Mouse (Mus musculus) adrenal gland, postnatal 25 days (tissue): ENCODE measurements around the gene Rai2. TPM values are rescaled to one million over a fixed set of nuclear protein-coding genes. Genes with fewer than 3 reads are reported as not detected.
"Not testable (repeated sequence)": the region's sequence is repeated elsewhere in the genome, so short reads cannot be mapped to it uniquely, and the experiment has no call there.

Experiments used
- DNase-seq: peaks from one replicate; pipeline ENCODE4 v3.0.0; 2021; ENCODE audit warnings: mixed read lengths
- long read RNA-seq: library from polyadenylated mRNA; stranded (forward); transcript quantifications from one replicate; pipeline ENCODE4 v2.0.0, GENCODE M21; 2021
- total RNA-seq: library from RNA; stranded (reverse); gene quantifications from 2 replicates; pipeline ENCODE4 v1.2.3, GENCODE M21; 2021

Gene Rai2
- total RNA-seq = 23.8 and 29.6 TPM in 2 replicates
- long read RNA-seq, partial matches to known transcripts = 1 of 12 reads
- long read RNA-seq, other reads (novel, unspliced or antisense) = 5 of 12 reads

DNA sequence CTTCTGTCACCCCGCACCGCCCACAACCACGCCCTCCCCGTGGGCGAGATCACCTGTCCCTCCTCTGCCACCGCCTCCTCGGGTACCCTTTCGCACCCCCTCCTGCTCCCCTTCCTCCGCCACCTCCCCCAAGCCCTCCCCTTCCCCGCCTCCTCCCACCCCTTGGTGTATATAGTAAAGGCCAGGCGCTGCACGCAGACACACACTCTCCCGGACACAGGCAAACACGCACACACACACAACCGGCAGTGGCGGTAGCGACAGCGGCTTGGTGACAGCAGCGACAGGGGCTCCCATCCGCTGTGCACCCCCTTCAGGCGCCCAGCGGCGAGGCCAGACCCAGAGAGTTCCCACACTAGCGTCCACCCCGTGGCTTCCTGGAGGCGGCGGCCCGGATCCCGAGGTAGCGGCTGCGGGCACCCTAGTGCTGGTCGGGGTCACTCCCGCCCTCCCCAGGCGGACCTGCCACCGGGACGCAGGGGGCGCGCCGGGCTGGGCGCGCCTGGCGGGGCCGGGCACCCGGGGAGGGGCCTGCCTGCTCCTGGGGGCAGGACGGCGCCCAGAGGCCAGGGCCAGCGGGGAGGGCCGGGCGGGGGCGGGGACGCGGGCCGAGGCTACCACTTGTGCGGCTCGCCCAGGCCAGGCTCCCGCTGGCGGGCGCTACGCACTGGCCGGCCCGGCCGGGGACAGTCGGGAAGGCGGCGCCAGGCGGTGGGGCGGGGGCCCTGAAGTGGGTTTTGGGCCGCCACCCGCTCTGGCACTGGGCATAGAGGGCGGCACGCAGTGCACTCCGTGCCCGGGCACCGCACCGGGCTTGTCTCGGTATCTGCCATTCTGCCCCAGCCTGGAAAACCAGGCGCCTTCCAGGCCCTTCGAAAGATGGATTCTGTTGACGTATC, at the start of gene Rai2:
Gene Rai2 (plus strand): TSS at position 205 of the 899 bp plus-strand sequence.
- DNase-seq = peak; percentile 68

DNA sequence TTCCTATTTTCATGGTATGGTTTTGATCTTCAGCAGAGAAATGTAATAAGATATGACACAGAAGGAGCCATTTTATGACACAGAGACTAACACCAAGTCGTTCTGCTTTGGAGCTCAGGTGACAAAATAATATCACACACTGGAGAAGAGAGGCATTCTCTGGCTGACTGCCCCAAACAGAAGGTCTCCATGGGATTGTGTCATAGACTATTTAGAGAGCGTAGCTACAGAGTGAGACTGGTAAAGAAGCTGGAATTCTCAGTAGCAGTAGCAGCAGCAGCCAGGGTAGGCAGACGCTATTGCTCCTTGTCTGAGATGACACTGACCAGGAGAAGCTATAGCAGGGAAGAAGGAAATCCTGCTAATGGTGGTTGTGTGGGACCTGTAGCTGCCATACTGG, 27.5 kb upstream of the Rai2 start:
- no peak for DNase-seq

GRCm38 (mm10) chrX:161716503-161716864, 385 bp upstream of the Rai2 start:
- DNase-seq = no peak

GRCm38 (mm10) chrX:161717764-161718382, 1.0 kb downstream of the Rai2 start:
- DNase-seq = peak; percentile 25

DNA sequence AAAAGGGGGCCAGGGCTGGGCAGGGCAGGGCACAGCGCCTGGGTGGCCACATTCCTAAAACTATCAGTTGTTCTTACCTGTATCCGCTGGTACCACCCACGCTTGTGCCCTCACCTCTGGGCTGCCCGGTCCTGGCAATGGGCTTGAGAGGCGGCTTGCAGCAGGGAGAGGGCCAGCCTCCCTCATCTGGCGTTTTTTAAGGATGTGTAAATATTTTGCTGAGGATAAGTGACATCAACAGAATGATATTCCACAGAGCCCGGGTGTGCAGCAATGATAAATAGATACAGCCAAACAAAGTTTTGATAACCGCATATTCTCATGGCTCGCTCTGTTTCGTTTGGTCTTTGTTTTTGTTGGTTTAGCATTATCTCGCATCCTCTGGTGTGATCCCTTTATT, 1.7 kb downstream of the Rai2 start:
- DNase-seq = no peak

GRCm38 (mm10) chrX:161721082-161721481, 4.2 kb downstream of the Rai2 start:
- DNase-seq = no peak

- DNase-seq = no peak
These were observed 6.5 kb downstream of the Rai2 start for GRCm38 (mm10) chrX:161723391-161723808.

DNA sequence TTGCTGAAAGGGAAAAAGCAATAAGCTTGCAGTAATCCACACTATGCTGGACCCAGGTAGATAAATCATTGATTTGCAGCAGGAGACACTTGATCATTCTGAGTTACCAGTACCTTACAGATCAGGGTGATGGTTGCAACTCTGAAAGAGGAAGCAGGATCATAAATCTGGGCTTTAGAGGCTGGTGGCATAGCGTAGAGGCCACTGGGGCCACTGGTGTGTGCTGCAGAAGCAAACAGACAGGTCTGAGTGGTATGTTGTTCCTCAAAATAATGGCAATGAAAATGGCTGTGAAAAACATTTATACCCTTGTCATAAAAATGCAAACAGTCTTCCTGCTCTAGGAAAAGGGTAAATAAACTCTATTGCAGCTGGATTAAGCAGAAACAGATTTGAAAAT, 9.4 kb downstream of the Rai2 start:
- no peak for DNase-seq

- DNase-seq = peak; percentile 5
These were observed 11.6 kb downstream of the Rai2 start for GRCm38 (mm10) chrX:161728507-161728906.

DNA sequence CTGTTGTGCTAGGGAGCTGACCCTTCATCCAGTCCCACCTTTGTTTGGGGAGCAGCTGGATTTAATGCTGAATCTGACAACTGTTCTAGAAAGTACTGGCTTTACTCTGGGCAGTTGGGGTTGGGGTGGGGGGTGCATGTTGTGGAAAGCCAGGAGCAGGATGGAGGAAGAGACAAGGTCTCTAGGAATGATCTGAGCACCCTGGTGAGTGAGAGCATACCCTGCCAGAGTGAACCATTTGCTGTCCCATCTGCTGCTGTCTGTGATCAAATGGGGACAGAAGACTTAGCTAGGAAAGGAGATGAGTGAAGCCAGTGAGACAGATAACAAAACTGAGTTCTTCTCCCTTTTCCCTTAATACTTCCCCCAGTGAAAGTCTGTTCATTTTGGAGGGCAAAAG, 13.2 kb downstream of the Rai2 start:
- no peak for DNase-seq

- DNase-seq = no peak
These were observed 15.0 kb downstream of the Rai2 start for GRCm38 (mm10) chrX:161731859-161732258.

GRCm38 (mm10) chrX:161733581-161734309, 16.9 kb downstream of the Rai2 start:
- no peak for DNase-seq

GRCm38 (mm10) chrX:161734310-161734676, 17.4 kb downstream of the Rai2 start:
- DNase-seq = no peak

- DNase-seq = no peak
These were observed 22.5 kb downstream of the Rai2 start for GRCm38 (mm10) chrX:161739374-161739773.

DNA sequence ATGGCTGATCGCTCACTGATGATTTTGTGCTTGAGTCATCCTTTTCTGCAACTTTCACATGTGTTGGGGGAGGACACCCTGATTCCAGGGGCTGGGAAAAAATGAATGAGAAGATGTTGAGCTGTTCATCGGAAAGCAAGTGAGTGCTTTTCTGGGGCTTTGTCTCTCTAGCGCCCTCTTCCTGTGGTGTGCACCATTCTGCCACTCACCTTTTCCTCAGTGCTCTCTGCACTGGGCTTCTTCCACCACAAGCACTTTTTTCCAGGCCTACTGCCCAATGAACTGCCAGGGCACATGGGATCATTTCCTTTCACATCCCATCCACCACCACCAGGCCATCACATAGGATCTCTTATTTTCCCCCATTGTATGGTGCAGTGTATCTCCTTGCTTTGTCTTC, 26.2 kb downstream of the Rai2 start:
- no peak for DNase-seq

GRCm38 (mm10) chrX:161745296-161745695, 28.4 kb downstream of the Rai2 start:
- peak; percentile 13 for DNase-seq

DNA sequence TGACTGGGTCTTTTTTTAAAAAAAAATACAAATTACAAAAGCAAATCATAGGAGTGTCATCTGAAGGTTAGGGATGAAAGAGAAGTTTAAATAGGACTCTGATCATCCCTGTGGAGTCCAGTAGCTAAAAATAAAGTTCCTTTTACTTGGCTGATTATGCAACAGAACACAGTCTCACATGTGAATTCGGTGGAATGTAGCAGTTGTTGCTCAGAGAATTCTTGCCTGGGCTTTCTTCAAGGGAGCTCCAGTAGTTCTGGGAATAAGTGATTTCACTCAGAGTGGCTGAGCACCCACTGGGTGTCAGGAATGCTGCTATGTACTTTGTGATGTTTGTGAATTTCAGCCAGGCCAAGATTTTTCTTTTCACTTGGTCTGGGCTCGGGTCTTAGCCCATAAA, 30.5 kb downstream of the Rai2 start:
- no peak for DNase-seq

DNA sequence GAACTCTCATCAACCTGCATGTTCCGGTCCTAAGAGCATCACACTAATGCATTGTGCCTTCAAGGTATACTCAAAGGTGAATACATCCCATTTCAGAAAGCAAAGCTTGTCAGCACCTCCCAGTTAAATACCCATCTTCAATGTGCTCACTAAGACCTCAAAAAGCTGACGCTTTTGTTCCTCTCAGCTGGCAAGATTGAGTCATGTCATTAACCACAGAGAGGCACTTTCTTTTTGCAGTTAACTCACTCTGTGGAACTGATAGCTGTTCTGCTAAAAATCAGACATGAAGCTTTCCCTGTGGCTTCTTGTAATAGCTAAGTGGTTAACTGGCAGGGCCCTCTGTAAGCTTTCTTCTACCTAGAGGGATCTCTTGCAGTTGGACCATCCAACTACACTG, 36.6 kb downstream of the Rai2 start:
- DNase-seq = no peak

- no peak for DNase-seq
These were observed 59.6 kb downstream of the Rai2 start for GRCm38 (mm10) chrX:161776321-161776962.

DNA sequence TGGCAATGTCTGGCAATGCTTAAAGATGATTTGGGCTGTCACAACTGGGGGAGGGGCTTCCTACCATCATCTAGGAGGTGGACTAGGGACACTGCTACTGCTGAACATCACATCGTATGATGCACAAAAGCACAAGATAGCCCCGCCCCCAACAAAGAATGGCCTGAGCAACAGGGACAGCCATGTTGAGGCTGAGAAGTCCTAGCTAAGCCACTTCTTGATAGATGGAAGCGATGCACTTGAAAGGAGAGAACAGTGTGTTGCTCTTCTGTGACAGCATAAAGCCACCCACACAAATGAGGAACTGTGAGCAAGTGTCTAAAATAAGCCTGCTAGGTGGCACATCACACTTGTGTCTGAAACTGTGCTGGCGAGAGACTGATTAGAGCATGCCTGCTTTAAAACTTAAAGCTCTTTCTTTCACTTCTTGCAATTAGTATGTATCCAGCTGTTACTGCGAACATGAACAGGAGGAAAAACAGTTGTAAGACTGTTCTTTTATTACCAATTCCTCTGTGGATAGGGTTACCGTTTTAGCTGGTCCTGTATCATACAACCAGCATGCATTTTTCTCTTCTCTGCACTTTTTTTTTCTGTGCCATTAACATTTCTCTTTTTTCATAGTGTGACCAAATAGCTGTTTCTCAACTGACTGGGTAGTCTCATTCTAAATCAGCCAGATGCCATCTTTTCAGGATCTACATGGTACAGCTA, 63.6 kb downstream of the Rai2 start:
- DNase-seq = no peak

GRCm38 (mm10) chrX:161790182-161790581, 73.3 kb downstream of the Rai2 start:
- DNase-seq = peak; percentile 8

GRCm38 (mm10) chrX:161826186-161826585, 109.3 kb downstream of the Rai2 start:
- DNase-seq = not testable (repeated sequence)
